Mouse (Mus musculus) kidney, adult 2 months (tissue): ENCODE measurements around the gene Gm28729. TPM values are rescaled to one million over a fixed set of nuclear protein-coding genes. Genes with fewer than 3 reads are reported as not detected.

Experiments
- DNase-seq: peaks from one replicate; pipeline ENCODE4 v3.0.0; 2021
- H3K27ac ChIP-seq: fragments of 200-500 bp; 2 replicates; pipeline ENCODE4 v1.5.1; 2012; ENCODE audit warnings: low read depth, low read length, control low read depth, inconsistent platforms; ENCODE audit not compliant: insufficient read depth
- H3K27me3 ChIP-seq: fragments of 200-500 bp; replicated peaks from 2 replicates; pipeline ENCODE4 v1.6.1; 2012; ENCODE audit warnings: mild to moderate bottlenecking, moderate library complexity, low read length, inconsistent platforms; ENCODE audit not compliant: control insufficient read depth, insufficient read depth
- H3K36me3 ChIP-seq: fragments of 200-500 bp; 2 replicates; pipeline ENCODE4 v1.6.1; 2012; ENCODE audit warnings: mild to moderate bottlenecking, moderate library complexity, low read length, inconsistent platforms; ENCODE audit not compliant: control insufficient read depth, insufficient read depth
- H3K4me1 ChIP-seq: fragments of 200-500 bp; 2 replicates; pipeline ENCODE4 v1.6.1; 2011; ENCODE audit warnings: low read length; ENCODE audit not compliant: control insufficient read depth, insufficient read depth
- H3K4me3 ChIP-seq: fragments of 200-500 bp; 2 replicates; pipeline ENCODE4 v1.5.1; 2011; ENCODE audit warnings: mild to moderate bottlenecking, low read depth, low read length, control low read depth; ENCODE audit not compliant: insufficient read depth
- CTCF ChIP-seq: fragments of 200-500 bp; conservative IDR thresholded peaks from 2 replicates; pipeline ENCODE4 v1.5.1; 2011; ENCODE audit warnings: low read depth, mild to moderate bottlenecking, control low read depth, low read length, moderate library complexity, mixed read lengths; ENCODE audit not compliant: insufficient read depth, insufficient read length
- POLR2A ChIP-seq: fragments of 200-500 bp; IDR thresholded peaks from one replicate; pipeline ENCODE4 v1.6.1; 2011; ENCODE audit warnings: low read depth, low read length, control low read depth
- WGBS: fragments of 180-500 bp; shearing (Covaris S2); methylation state at CpG from one replicate; pipeline ENCODE4 v1.1.7; 2018; 5-methylcytosine and 5-hydroxymethylcytosine counted together
- polyA plus RNA-seq: library from polyadenylated mRNA; depleted of rRNA; stranded (reverse); fragments of >200 nt; gene quantifications from 2 replicates; pipeline ENCODE4 v1.2.3, GENCODE M21; 2012

The Gm28729 gene
- polyA plus RNA-seq, 1 experiment = not detected

DNA sequence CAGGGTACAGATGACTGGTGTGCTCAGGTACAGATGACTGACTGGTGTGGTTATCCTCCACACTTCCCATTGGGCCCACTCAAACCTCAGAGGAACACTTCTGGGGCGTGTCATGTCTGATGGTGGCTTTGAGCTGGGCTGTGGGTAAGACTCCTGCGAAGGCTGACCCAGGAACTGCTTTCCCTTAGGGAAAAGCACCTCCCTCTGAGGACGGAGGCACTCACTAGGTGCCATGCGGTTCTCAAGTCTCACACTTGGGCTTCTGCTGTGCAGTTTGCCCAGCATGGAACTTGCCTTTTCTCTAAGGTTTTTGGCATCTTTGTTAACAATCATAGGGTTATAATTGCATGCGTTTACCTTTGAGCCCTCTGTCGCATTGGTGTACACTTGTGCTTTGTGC lies 10.4 kb upstream of the Gm28729 start:
- 82% methylated on average over 6 of the region's 6 CpGs for WGBS
- no peaks in the 10 kb centered on the region for H3K36me3 ChIP-seq
- H3K27ac ChIP-seq = no peak overlapping the region
- H3K4me1 ChIP-seq = peaks cover 5% of the 10 kb centered on the region; the same call in 1 of the 2 replicates
- no peak for DNase-seq
- no peak overlapping the region for H3K4me3 ChIP-seq
- TF ChIP-seq CTCF (no peak), POLR2A (no peak)
- no peaks in the 10 kb centered on the region for H3K27me3 ChIP-seq

DNA sequence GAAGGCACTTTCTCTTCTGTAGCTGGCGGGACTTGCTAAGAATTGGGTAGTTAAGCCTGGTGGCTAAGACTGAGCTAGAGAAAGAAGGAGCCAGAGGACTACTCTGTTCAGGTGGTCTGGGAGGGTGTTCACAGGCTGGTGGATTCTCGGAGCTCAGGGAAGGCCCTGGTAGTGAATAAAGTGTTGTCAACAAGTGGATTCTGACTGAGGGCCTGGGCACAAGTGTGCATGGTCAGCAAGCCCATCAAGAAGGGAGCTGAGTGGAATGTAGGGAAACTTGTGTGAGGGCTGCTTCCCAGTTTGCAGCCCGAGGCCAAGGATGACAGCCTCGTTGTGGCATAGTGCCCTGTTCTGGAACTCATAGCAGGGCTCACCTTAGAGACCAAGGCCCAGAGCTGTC lies 9.2 kb upstream of the Gm28729 start:
- peaks cover 6% of the 10 kb centered on the region; the same call in 1 of the 2 replicates for H3K4me1 ChIP-seq
- H3K36me3 ChIP-seq = no peaks in the 10 kb centered on the region
- no peak overlapping the region for H3K4me3 ChIP-seq
- 92% methylated on average over 4 of the region's 4 CpGs for WGBS
- no peak for DNase-seq
- no peak for TF ChIP-seq CTCF
- no peak for TF ChIP-seq POLR2A
- H3K27me3 ChIP-seq = no peaks in the 10 kb centered on the region
- no peak overlapping the region for H3K27ac ChIP-seq

DNA sequence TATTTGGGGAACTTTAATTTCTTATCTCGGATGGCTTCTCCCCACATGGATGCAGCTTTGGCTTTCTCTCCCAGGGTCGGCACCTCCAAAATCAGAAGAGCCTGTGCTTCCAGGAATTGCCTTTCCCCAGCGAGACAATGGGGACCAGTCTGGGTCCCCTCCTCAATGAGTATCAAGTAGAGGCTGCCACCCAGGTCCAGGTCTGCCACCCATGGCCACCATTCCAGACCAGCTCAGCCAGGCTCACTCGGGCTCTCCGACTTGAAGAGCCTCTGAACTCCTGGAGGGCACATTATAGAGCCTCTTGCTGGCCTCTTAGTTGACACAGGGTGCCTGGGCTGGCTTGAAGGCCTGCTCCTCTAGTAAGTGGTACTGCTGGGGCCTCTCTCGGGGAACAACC lies 8.4 kb upstream of the Gm28729 start:
- 88% methylated on average over 6 of the region's 6 CpGs for WGBS

DNA sequence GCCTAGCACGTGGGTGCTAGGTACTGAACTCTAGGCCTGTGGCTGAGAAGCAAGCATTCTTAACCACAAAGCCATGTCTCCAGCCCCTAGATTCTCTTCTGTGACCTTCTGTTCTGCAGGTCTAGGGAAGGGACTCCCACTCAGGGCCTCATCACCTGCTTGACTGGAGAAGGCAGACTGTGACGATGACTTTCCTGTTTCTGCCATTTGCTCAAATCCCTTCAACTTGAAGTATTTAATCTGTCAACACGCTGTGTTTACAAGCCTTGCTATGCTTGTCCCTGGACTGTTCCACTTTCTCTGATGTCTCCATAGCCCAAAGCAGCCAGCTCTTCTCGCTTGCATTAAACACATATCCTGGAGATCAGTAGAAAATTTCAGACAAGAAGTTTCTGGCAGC lies 7.5 kb upstream of the Gm28729 start:
- Histone ChIP-seq H3K27ac (no peak overlapping the region), H3K4me3 (no peak overlapping the region), H3K4me1 (peaks cover 6% of the 10 kb centered on the region; the same call in 1 of the 2 replicates), H3K36me3 (no peaks in the 10 kb centered on the region), H3K27me3 (no peaks in the 10 kb centered on the region)
- no peak for DNase-seq
- WGBS = 83% methylated on average over 4 of the region's 4 CpGs
- TF ChIP-seq CTCF (no peak), POLR2A (no peak)

More for the DNA sequence above, 8.4 kb upstream of the Gm28729 start:
- no peak overlapping the region for H3K27ac ChIP-seq
- no peak for DNase-seq
- H3K4me3 ChIP-seq = no peak overlapping the region
- TF ChIP-seq CTCF (no peak), POLR2A (no peak)
- no peaks in the 10 kb centered on the region for H3K36me3 ChIP-seq
- H3K4me1 ChIP-seq = peaks cover 6% of the 10 kb centered on the region; the same call in 1 of the 2 replicates
- no peaks in the 10 kb centered on the region for H3K27me3 ChIP-seq

DNA sequence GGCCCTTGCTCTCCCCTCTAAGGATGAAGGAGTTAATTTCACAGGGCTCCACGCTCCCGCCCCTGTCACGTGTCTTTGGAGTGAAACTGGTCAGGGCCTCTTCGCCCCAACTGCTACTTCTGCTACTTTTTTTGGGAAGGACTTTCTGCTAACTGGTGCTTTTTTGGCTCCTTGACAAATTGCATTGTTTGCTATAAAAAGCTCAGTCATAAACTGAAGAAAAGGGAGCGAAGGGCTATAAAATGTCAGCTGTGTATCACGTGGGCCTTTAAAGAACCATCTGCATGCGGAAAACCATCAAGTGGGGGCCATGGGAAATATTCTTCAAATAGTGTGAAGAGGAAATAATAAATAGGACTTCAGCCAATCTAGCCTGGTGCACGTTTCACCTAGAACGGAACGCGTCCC lies 5.6 kb upstream of the Gm28729 start:
- Histone ChIP-seq H3K4me1 (0 out of 2 replicates have a peak, but pooled peaks cover 2% of the 10 kb centered on the region), H3K27me3 (no peaks in the 10 kb centered on the region), H3K4me3 (no peak overlapping the region; the same call in 1 of the 2 replicates), H3K27ac (no peak overlapping the region), H3K36me3 (no peaks in the 10 kb centered on the region)
- DNase-seq = peak; percentile 77
- TF ChIP-seq CTCF = no peak
- TF ChIP-seq POLR2A = no peak
- WGBS = 6% methylated on average over 11 of the region's 11 CpGs

DNA sequence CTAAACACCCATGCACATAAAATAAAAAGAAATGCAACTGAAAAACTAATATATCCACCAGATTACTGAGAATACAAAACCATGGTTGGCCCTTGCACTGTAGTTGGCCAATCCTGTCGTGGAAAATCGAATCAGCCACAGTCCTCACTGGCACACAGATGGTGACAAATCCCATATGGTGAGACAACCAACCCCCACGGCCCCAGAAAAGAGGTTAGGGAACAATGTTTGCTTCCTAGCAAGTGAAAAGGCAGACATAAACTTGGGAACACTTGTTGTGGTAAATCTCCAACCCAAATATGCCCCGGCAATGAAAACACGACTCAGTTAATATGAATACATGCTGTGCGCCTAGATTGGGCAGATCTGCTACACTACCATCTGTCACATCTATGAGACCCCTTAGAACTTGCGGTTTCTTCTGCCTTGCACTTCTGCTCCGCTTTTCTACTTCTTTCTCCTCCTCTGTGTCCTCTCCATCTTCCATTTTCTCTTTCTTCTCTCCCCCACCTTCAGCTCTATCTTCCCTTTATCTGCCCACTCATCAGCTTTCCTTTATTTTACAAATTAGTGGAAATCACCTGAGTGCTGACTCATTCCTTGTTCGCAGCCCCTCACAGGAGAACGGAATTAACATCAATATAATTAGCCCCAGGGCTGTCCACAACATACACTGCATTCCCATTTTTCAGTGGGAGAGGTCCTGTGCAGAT lies 5.1 kb upstream of the Gm28729 start:
- H3K27ac ChIP-seq = no peak overlapping the region
- no peak overlapping the region for H3K4me3 ChIP-seq
- H3K4me1 ChIP-seq = 0 out of 2 replicates have a peak, but pooled peaks cover 2% of the 10 kb centered on the region
- WGBS = 62% methylated on average over 10 of the region's 10 CpGs
- no peak for TF ChIP-seq POLR2A
- no peak for DNase-seq
- no peaks in the 10 kb centered on the region for H3K36me3 ChIP-seq
- H3K27me3 ChIP-seq = no peaks in the 10 kb centered on the region

DNA sequence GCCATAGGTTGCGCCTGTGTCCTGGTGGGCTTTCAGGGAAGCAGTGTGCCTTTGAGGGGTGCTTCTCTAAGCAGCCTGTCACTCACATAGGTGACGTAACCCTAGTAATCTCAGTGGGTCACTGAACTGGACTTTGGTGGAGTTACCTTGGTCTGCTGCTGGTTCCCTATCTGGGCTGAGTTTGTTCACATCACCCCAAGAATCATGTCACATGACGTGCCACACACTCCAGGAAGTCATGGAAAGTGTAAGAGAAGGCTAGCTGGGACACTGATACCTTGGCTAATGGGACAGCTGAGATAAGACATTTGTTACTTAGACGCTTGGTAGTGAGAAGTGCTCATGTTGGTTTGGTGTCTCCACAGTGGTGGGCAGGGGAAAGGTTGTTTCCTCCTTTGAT lies 947 bp upstream of the Gm28729 start:
- 86% methylated on average over 4 of the region's 4 CpGs for WGBS
- H3K4me1 ChIP-seq = 0 out of 2 replicates have a peak, but pooled peaks cover 2% of the 10 kb centered on the region
- no peak for DNase-seq
- TF ChIP-seq CTCF (no peak), POLR2A (no peak)
- H3K36me3 ChIP-seq = no peaks in the 10 kb centered on the region
- no peak overlapping the region for H3K27ac ChIP-seq
- H3K27me3 ChIP-seq = no peaks in the 10 kb centered on the region
- H3K4me3 ChIP-seq = no peak overlapping the region
